Mouse (Mus musculus): ENCODE results near the gene Gpbp1. TPM values are rescaled to one million over a fixed set of nuclear protein-coding genes. Genes with fewer than 3 reads are reported as not detected.
A peak's percentile ranks its signal among the peaks of the same experiment; 100 is the strongest.

Gene Gpbp1
- polyA plus RNA-seq, 1 experiment from 2014 or later, result 33.5 TPM

DNA sequence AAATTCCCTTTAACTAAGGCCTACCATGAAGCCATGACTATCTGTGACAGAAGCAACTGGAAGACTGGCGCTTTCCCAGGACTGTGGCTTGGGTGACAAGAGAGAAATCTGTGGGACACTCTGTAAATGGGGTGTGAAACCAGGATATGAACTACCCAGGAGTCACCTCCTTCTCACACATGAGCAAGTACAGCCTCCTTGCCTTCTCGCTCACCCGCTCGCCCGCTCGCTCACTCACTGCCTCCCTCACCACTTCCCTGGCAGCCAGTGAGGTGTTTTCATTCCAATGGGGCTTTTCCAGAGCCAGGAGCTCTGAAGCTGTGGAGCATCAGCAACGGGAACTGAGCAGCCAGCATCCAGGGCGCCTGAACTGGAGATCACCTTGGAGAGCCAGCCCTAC, 95.6 kb downstream of the Gpbp1 start:
- no peak overlapping the region for H3K9ac ChIP-seq (ENCODE audit: low read length)
- 0 out of 2 replicates have a peak overlapping the region, but pooled peaks have one; percentile 30 for H3K27ac ChIP-seq (replicated peaks)
- ATAC-seq (ENCODE audit: low FRiP score, low TSS enrichment), result no peak

DNA sequence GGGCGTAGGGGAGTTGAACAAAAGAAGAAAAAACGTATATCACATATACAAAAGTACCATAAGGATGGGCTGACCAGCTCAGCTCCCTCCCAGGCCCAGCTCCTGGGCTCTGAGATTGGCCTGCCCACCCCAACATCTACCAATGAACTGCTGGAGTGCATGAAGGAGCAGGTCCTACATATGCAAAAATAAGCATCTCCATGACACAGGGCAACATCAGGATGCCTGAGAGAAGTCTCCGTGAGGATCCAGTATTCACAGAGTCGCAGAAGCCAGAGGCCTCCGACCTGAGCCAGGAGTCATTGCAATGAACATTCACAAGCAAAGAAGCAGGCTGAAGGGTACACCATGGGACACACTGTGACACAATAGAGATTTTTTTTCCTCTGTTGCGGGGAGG, 96.5 kb downstream of the Gpbp1 start:
- TF ChIP-seq CTCF (IDR thresholded peaks at IDR 0.05; ENCODE audit: low read depth), result no peak
- TF ChIP-seq EP300 (optimal IDR thresholded peaks at IDR 0.05), result no peak
- no peak overlapping the region for H3K4me3 ChIP-seq (ENCODE audit: low read depth, low read length)
- H3K9ac ChIP-seq (ENCODE audit: low read length), result no peak overlapping the region
- H3K9me3 ChIP-seq (ENCODE audit: control insufficient read depth, low read length), result no peaks in the 10 kb centered on the region
- no peak for ATAC-seq (ENCODE audit: low FRiP score, low TSS enrichment)
- H3K4me1 ChIP-seq (replicated peaks; ENCODE audit: control insufficient read depth, insufficient read depth), result peaks cover 4% of the 10 kb centered on the region; the same call in 1 of the 2 replicates
- no peak overlapping the region for H3K4me2 ChIP-seq (replicated peaks; ENCODE audit: low read depth)
- DNase-seq (ENCODE audit: low spot score), result no peak
- H3K27ac ChIP-seq (replicated peaks), result no peak overlapping the region
- no peaks in the 10 kb centered on the region for H3K36me3 ChIP-seq (ENCODE audit: control insufficient read depth, insufficient read depth, low read length)
- no peaks in the 10 kb centered on the region for H3K27me3 ChIP-seq (ENCODE audit: control insufficient read depth, insufficient read depth, low read length)
- 78% methylated on average over 6 of the region's 6 CpGs for WGBS

More for the DNA sequence above, 95.6 kb downstream of the Gpbp1 start:
- no peaks in the 10 kb centered on the region for H3K27me3 ChIP-seq (ENCODE audit: control insufficient read depth, insufficient read depth, low read length)
- H3K4me3 ChIP-seq (ENCODE audit: low read depth, low read length), result no peak overlapping the region
- peaks cover 4% of the 10 kb centered on the region; the same call in 1 of the 2 replicates for H3K4me1 ChIP-seq (replicated peaks; ENCODE audit: control insufficient read depth, insufficient read depth)
- WGBS, result 82% methylated on average over 8 of the region's 8 CpGs
- no peaks in the 10 kb centered on the region for H3K9me3 ChIP-seq (ENCODE audit: control insufficient read depth, low read length)
- H3K4me2 ChIP-seq (replicated peaks; ENCODE audit: low read depth), result no peak overlapping the region
- no peak for DNase-seq (ENCODE audit: low spot score)
- TF ChIP-seq CTCF (IDR thresholded peaks at IDR 0.05; ENCODE audit: low read depth) (no peak), EP300 (optimal IDR thresholded peaks at IDR 0.05) (no peak)
- H3K36me3 ChIP-seq (ENCODE audit: control insufficient read depth, insufficient read depth, low read length), result no peaks in the 10 kb centered on the region

DNA sequence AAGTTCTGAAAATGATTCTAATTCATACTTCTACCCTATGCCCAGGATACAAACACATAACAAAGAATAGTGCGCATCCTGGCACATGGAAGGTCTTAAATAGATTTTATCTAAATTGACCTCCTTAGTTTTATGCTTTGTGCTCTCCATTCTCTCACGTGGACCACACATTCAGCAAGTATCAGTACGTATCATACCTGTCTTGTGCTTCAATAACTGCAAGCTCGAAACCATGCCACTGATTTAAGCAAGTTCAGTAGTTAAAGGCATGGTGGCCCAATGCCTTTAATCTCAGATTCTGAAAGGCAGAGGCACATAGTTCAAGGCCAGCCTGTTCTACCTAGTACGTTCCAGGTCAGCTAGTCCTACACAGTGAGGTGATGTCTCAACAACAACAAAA, 98.5 kb downstream of the Gpbp1 start:
- TF ChIP-seq EP300 (optimal IDR thresholded peaks at IDR 0.05) (no peak), CTCF (IDR thresholded peaks at IDR 0.05; ENCODE audit: low read depth) (no peak)
- H3K4me1 ChIP-seq (replicated peaks; ENCODE audit: control insufficient read depth, insufficient read depth), result no peaks in the 10 kb centered on the region
- H3K4me3 ChIP-seq (ENCODE audit: low read depth, low read length), result no peak overlapping the region
- no peak overlapping the region for H3K4me2 ChIP-seq (replicated peaks; ENCODE audit: low read depth)
- no peak overlapping the region for H3K9ac ChIP-seq (ENCODE audit: low read length)
- DNase-seq (ENCODE audit: low spot score) (no peak), ATAC-seq (ENCODE audit: low FRiP score, low TSS enrichment) (no peak)
- H3K9me3 ChIP-seq (ENCODE audit: control insufficient read depth, low read length), result no peaks in the 10 kb centered on the region
- no peaks in the 10 kb centered on the region for H3K36me3 ChIP-seq (ENCODE audit: control insufficient read depth, insufficient read depth, low read length)
- no peaks in the 10 kb centered on the region for H3K27me3 ChIP-seq (ENCODE audit: control insufficient read depth, insufficient read depth, low read length)
- 88% methylated on average over 5 of the region's 5 CpGs for WGBS
- H3K27ac ChIP-seq (replicated peaks), result no peak overlapping the region

DNA sequence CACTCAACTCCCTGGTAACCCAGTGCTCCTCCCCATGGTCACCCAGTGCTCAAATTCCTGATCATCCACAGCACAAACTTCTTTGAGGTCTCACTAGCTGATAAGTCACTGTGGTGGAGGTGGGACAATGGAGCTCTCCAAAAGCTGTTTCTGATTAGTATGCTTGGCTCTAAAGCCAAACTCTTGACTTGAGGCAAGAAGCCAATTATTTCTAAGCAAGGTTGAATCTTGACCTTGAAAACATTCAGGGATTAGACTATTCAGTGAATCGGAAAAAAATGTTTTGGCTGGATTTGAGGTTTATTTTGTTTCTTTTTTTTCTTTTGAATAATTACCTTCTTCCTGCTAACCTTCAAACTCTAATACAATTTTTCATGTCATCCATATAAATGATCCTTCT, 98.9 kb downstream of the Gpbp1 start:
- Histone ChIP-seq H3K36me3 (ENCODE audit: control insufficient read depth, insufficient read depth, low read length) (no peaks in the 10 kb centered on the region), H3K4me1 (replicated peaks; ENCODE audit: control insufficient read depth, insufficient read depth) (no peaks in the 10 kb centered on the region), H3K9ac (ENCODE audit: low read length) (no peak overlapping the region), H3K4me2 (replicated peaks; ENCODE audit: low read depth) (no peak overlapping the region), H3K27ac (replicated peaks) (no peak overlapping the region), H3K9me3 (ENCODE audit: control insufficient read depth, low read length) (no peaks in the 10 kb centered on the region), H3K27me3 (ENCODE audit: control insufficient read depth, insufficient read depth, low read length) (no peaks in the 10 kb centered on the region), H3K4me3 (ENCODE audit: low read depth, low read length) (no peak overlapping the region)
- TF ChIP-seq EP300 (optimal IDR thresholded peaks at IDR 0.05) (no peak), CTCF (IDR thresholded peaks at IDR 0.05; ENCODE audit: low read depth) (no peak)
- ATAC-seq (ENCODE audit: low FRiP score, low TSS enrichment) (no peak), DNase-seq (ENCODE audit: low spot score) (no peak)
- 45% methylated on average over 1 of the region's 1 CpGs for whole genome bisulfite sequencing

DNA sequence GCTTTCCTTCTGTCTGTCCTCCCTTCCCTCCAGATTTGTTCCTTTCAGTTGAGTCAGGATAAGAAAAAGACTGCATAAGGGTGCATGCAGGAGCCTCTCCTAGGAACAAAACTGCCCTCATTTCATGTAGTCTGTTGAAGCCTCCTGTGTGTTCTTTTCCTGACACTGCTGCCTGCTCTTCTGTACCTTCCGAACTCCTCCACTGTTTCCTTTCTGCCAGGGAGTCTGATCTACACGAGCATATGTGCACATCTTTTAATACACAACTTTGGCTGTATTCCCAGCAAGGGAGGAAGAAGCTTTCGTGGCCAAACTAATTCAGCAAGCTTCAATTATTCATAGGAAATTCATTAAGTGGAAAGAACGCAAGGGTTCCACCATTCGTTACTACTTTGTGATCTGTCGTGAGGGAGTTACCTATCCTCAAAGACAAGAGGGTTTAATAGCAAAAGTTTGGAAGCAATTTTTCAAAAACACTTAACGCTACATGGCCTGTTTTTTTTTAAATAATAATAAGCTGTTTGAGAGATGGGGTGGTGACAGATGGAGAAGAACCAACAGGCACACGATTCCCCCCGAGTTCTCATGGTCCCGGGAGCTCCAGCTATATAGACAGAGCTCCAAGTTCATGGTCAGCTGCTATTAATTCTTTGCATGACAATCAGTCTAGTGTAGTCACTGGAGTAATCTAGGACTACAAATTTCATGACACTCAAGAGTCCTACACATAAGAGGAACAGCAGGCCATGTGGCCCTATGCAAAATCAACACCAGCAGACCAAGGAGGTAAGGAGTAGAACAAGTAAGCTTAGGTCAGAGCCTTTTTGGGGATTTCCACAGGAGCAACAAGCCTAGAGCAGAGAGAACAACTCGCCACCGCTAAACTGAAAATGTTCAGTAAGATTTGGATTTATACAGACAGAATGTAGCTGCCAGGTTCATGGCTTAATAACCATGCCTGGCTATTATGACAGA, 105.6 kb downstream of the Gpbp1 start:
- TF ChIP-seq CTCF (IDR thresholded peaks at IDR 0.05; ENCODE audit: low read depth) (no peak), EP300 (optimal IDR thresholded peaks at IDR 0.05) (no peak)
- no peaks in the 10 kb centered on the region for H3K9me3 ChIP-seq (ENCODE audit: control insufficient read depth, low read length)
- H3K9ac ChIP-seq (ENCODE audit: low read length), result no peak overlapping the region
- no peaks in the 10 kb centered on the region for H3K36me3 ChIP-seq (ENCODE audit: control insufficient read depth, insufficient read depth, low read length)
- H3K27me3 ChIP-seq (ENCODE audit: control insufficient read depth, insufficient read depth, low read length), result no peaks in the 10 kb centered on the region
- DNase-seq (ENCODE audit: low spot score), result no peak
- no peak overlapping the region for H3K4me3 ChIP-seq (ENCODE audit: low read depth, low read length)
- no peaks in the 10 kb centered on the region for H3K4me1 ChIP-seq (replicated peaks; ENCODE audit: control insufficient read depth, insufficient read depth)
- 58% methylated on average over 12 of the region's 12 CpGs for WGBS
- no peak overlapping the region for H3K27ac ChIP-seq (replicated peaks)
- ATAC-seq (ENCODE audit: low FRiP score, low TSS enrichment), result no peak
- no peak overlapping the region for H3K4me2 ChIP-seq (replicated peaks; ENCODE audit: low read depth)

Other genes starting within 250 kb of the Gpbp1 start
- gene Actbl2, start 235.1 kb downstream of the Gpbp1 start, polyA plus RNA-seq (2015; fragmentation: Nextera tagmentation; extraction: Ambion mirVana), result not detected in 2 replicates
- not detected in 2 replicates for gene Gm49496, start 59.8 kb upstream of the Gpbp1 start, polyA plus RNA-seq (2015; fragmentation: Nextera tagmentation; extraction: Ambion mirVana)
- gene Gm10198, start 102.7 kb upstream of the Gpbp1 start, polyA plus RNA-seq (2015; fragmentation: Nextera tagmentation; extraction: Ambion mirVana), result not detected in 2 replicates
- 10.6 and 12.0 TPM in 2 replicates for gene Mier3, start 190.9 kb upstream of the Gpbp1 start, polyA plus RNA-seq (2015; fragmentation: Nextera tagmentation; extraction: Ambion mirVana)